Mouse (Mus musculus): Measurements from ENCODE around the gene Mia3.
"Not testable (repeated sequence)": the region's sequence is repeated elsewhere in the genome, so short reads cannot be mapped to it uniquely, and the experiment has no call there.

DNA sequence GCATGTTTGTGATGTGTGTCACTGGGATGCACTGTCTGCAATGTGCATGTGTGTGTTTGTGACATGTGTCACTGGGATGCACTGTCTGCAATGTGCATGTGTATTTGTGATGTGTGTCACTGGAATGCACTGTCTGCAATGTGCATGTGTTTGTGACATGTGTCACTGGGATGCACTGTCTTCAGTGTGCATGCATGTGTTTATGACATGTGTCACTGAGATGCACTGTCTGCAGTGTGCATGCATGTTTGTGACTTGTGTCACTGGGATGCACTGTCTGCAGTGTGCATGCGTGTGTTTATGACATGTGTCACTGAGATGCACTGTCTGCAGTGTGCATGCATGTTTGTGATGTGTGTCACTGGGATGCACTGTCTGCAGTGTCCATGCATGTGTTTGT lies 26.5 kb downstream of the Mia3 start:
- not testable (repeated sequence) for TF ChIP-seq CTCF (IDR thresholded peaks at IDR 0.05; ENCODE audit: borderline replicate concordance, extremely low read depth, insufficient read depth, insufficient read length); POLR2A (IDR thresholded peaks at IDR 0.05; ENCODE audit: borderline replicate concordance, extremely low read depth, insufficient read depth, insufficient read length, poor library complexity, severe bottlenecking)
